Mouse (Mus musculus): ENCODE results near the gene 2210016F16Rik.

- TF ChIP-seq CTCF (IDR thresholded peaks at IDR 0.05; ENCODE audit: control insufficient read depth, insufficient read depth, insufficient replicate concordance, low read depth, low read length), result no peak
- TF ChIP-seq POLR2A (IDR thresholded peaks at IDR 0.05; ENCODE audit: control insufficient read depth, low read depth, low read length), result no peak
These were observed 25.7 kb downstream of the 2210016F16Rik start for GRCm38 (mm10) chr13:58359304-58359653.
